Mouse (Mus musculus): Measurements from ENCODE around the gene Slc22a20.

The Slc22a20 gene

GRCm38 (mm10) chr19:5952071-5952691 lies 33.8 kb downstream of the Slc22a20 start:
- DNase-seq (ENCODE audit: low spot score in 2 of 2) = no peak

- no peak for DNase-seq (ENCODE audit: low spot score in 2 of 2)
Observed at GRCm38 (mm10) chr19:5951631-5952030, 34.3 kb downstream of the Slc22a20 start.

- no peak for DNase-seq (ENCODE audit: low spot score in 2 of 2)
Observed at GRCm38 (mm10) chr19:5950218-5950617, 35.7 kb downstream of the Slc22a20 start.

GRCm38 (mm10) chr19:5945891-5946290 lies 40.1 kb downstream of the Slc22a20 start:
- no peak for DNase-seq (ENCODE audit: low spot score in 2 of 2)

GRCm38 (mm10) chr19:5945027-5945426 lies 40.9 kb downstream of the Slc22a20 start:
- DNase-seq (ENCODE audit: low spot score in 2 of 2) = no peak

- DNase-seq (ENCODE audit: low spot score in 2 of 2) = no peak
Observed at GRCm38 (mm10) chr19:5944145-5944544, 41.8 kb downstream of the Slc22a20 start.

GRCm38 (mm10) chr19:5943404-5943803 lies 42.5 kb downstream of the Slc22a20 start:
- DNase-seq (ENCODE audit: low spot score in 2 of 2) = no peak

GRCm38 (mm10) chr19:5942581-5942980 lies 43.4 kb downstream of the Slc22a20 start:
- no peak for DNase-seq (ENCODE audit: low spot score in 2 of 2)

GRCm38 (mm10) chr19:5940656-5941055 lies 45.3 kb downstream of the Slc22a20 start:
- DNase-seq (ENCODE audit: low spot score in 2 of 2) = no peak

- no peak for DNase-seq (ENCODE audit: low spot score in 2 of 2)
Observed at GRCm38 (mm10) chr19:5940173-5940572, 45.8 kb downstream of the Slc22a20 start.

GRCm38 (mm10) chr19:5939715-5940114 lies 46.2 kb downstream of the Slc22a20 start:
- no peak for DNase-seq (ENCODE audit: low spot score in 2 of 2)

GRCm38 (mm10) chr19:5938516-5938915 lies 47.4 kb downstream of the Slc22a20 start:
- no peak for DNase-seq (ENCODE audit: low spot score in 2 of 2)

- no peak for DNase-seq (ENCODE audit: low spot score in 2 of 2)
Observed at GRCm38 (mm10) chr19:5937836-5938406, 48.0 kb downstream of the Slc22a20 start.

GRCm38 (mm10) chr19:5937095-5937835 lies 48.7 kb downstream of the Slc22a20 start:
- DNase-seq (ENCODE audit: low spot score in 2 of 2) = no peak

GRCm38 (mm10) chr19:5935691-5936090 lies 50.3 kb downstream of the Slc22a20 start:
- no peak for DNase-seq (ENCODE audit: low spot score in 2 of 2)

- no peak for DNase-seq (ENCODE audit: low spot score in 2 of 2)
Observed at GRCm38 (mm10) chr19:5935266-5935665, 50.7 kb downstream of the Slc22a20 start.

GRCm38 (mm10) chr19:5929634-5930596 lies 56.0 kb downstream of the Slc22a20 start:
- DNase-seq (ENCODE audit: low spot score in 2 of 2) = peak; percentile 29 to 38

- DNase-seq (ENCODE audit: low spot score in 2 of 2) = no peak
Observed at GRCm38 (mm10) chr19:5928546-5928945, 57.4 kb downstream of the Slc22a20 start.

GRCm38 (mm10) chr19:5928104-5928503 lies 57.8 kb downstream of the Slc22a20 start:
- no peak for DNase-seq (ENCODE audit: low spot score in 2 of 2)

- DNase-seq (ENCODE audit: low spot score in 2 of 2) = no peak
Observed at GRCm38 (mm10) chr19:5927532-5927931, 58.4 kb downstream of the Slc22a20 start.

- DNase-seq (ENCODE audit: low spot score in 2 of 2) = no peak
Observed at GRCm38 (mm10) chr19:5927026-5927425, 58.9 kb downstream of the Slc22a20 start.

GRCm38 (mm10) chr19:5925311-5925855 lies 60.6 kb downstream of the Slc22a20 start:
- DNase-seq (ENCODE audit: low spot score in 2 of 2) = no peak

Data from natural killer cell, adult 2 months (primary cell).